Mouse (Mus musculus): ENCODE data around the gene Xbp1.
"Not testable (repeated sequence)": the region's sequence is repeated elsewhere in the genome, so short reads cannot be mapped to it uniquely, and the experiment has no call there.

Xbp1 gene

GRCm38 (mm10) chr11:5520412-5521265, at the start of gene Xbp1:
Xbp1 (plus strand) TSS chr11:5520659.
- DNase-seq (ENCODE audit: low spot score), result peak; percentile 96

GRCm38 (mm10) chr11:5474130-5474529, 46.3 kb upstream of the Xbp1 start:
- DNase-seq (ENCODE audit: low spot score), result no peak

GRCm38 (mm10) chr11:5475556-5476118, 44.8 kb upstream of the Xbp1 start:
- DNase-seq (ENCODE audit: low spot score), result not testable (repeated sequence)

GRCm38 (mm10) chr11:5476806-5477205, 43.7 kb upstream of the Xbp1 start:
- no peak for DNase-seq (ENCODE audit: low spot score)

- DNase-seq (ENCODE audit: low spot score), result no peak
Observed at GRCm38 (mm10) chr11:5478193-5478592, 42.3 kb upstream of the Xbp1 start.

GRCm38 (mm10) chr11:5478831-5479230, 41.6 kb upstream of the Xbp1 start:
- DNase-seq (ENCODE audit: low spot score), result no peak

GRCm38 (mm10) chr11:5482581-5482980, 37.9 kb upstream of the Xbp1 start:
- no peak for DNase-seq (ENCODE audit: low spot score)

GRCm38 (mm10) chr11:5485193-5486011, 35.1 kb upstream of the Xbp1 start:
- DNase-seq (ENCODE audit: low spot score), result no peak

- DNase-seq (ENCODE audit: low spot score), result not testable (repeated sequence)
Observed at GRCm38 (mm10) chr11:5489433-5489832, 31.0 kb upstream of the Xbp1 start.

GRCm38 (mm10) chr11:5490989-5491656, 29.3 kb upstream of the Xbp1 start:
- DNase-seq (ENCODE audit: low spot score), result no peak

- DNase-seq (ENCODE audit: low spot score), result no peak
Observed at GRCm38 (mm10) chr11:5491912-5492311, 28.5 kb upstream of the Xbp1 start.

GRCm38 (mm10) chr11:5493869-5494268, 26.6 kb upstream of the Xbp1 start:
- DNase-seq (ENCODE audit: low spot score), result no peak

- no peak for DNase-seq (ENCODE audit: low spot score)
Observed at GRCm38 (mm10) chr11:5495286-5495832, 25.1 kb upstream of the Xbp1 start.

GRCm38 (mm10) chr11:5495906-5496305, 24.6 kb upstream of the Xbp1 start:
- no peak for DNase-seq (ENCODE audit: low spot score)

- DNase-seq (ENCODE audit: low spot score), result no peak
Observed at GRCm38 (mm10) chr11:5496559-5497248, 23.8 kb upstream of the Xbp1 start.

- no peak for DNase-seq (ENCODE audit: low spot score)
Observed at GRCm38 (mm10) chr11:5498422-5498821, 22.0 kb upstream of the Xbp1 start.

- DNase-seq (ENCODE audit: low spot score), result no peak
Observed at GRCm38 (mm10) chr11:5498931-5499661, 21.4 kb upstream of the Xbp1 start.

- DNase-seq (ENCODE audit: low spot score), result no peak
Observed at GRCm38 (mm10) chr11:5499961-5500644, 20.4 kb upstream of the Xbp1 start.

GRCm38 (mm10) chr11:5500903-5501741, 19.3 kb upstream of the Xbp1 start:
- DNase-seq (ENCODE audit: low spot score), result no peak

Data from urinary bladder, postnatal 10 days (tissue).